Mouse (Mus musculus): Measurements from ENCODE around the gene Vash2.

The Vash2 gene

DNA sequence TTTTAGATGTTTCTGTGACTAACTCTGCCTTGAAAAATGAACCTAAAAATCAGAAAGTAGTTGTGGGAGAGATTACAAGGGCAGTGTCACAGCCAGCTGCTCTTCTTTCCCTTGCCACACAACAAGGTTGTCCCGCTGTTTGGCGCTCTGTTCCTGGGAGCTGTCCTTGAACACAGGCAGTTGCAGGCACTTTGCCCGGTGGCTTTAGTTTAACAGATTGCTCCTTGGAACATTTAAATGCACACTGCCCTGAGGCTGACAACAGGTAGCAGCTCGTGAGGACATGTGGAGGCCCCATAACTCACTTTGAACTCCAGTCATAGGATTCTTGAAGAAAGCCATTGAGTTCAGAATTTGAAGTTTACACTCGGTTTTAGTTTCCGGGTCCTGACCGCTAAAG lies 30.7 kb downstream of the Vash2 start:
- H3K4me3 ChIP-seq (replicated peaks; ENCODE audit: low read length): peak overlapping the region; percentile 61

GRCm38 (mm10) chr1:190947986-190948385 lies 31.1 kb downstream of the Vash2 start:
- H3K9me3 ChIP-seq (ENCODE audit: low read length): no peaks in the 10 kb centered on the region
- no peaks in the 10 kb centered on the region for H3K27me3 ChIP-seq (ENCODE audit: insufficient read depth, low read length)
- peaks cover 38% of the 10 kb centered on the region for H3K36me3 ChIP-seq (ENCODE audit: insufficient read depth, low read length)
- peaks cover 21% of the 10 kb centered on the region for H3K4me1 ChIP-seq (replicated peaks; ENCODE audit: low read depth, low read length)
- no peak overlapping the region for H3K4me3 ChIP-seq (replicated peaks; ENCODE audit: low read length)
- no peak for TF ChIP-seq NANOG (IDR thresholded peaks at IDR 0.05; ENCODE audit: borderline replicate concordance, low read length)
- no peak for TF ChIP-seq POU5F1 (IDR thresholded peaks at IDR 0.05; ENCODE audit: borderline replicate concordance, low read length)
- TF ChIP-seq CTCF (conservative IDR thresholded peaks at IDR 0.05; ENCODE audit: low read length): no peak

More for the DNA sequence above, 30.7 kb downstream of the Vash2 start:
- no peaks in the 10 kb centered on the region for H3K9me3 ChIP-seq (ENCODE audit: low read length)
- no peaks in the 10 kb centered on the region for H3K27me3 ChIP-seq (ENCODE audit: insufficient read depth, low read length)
- H3K4me1 ChIP-seq (replicated peaks; ENCODE audit: low read depth, low read length): peaks cover 21% of the 10 kb centered on the region
- no peak for TF ChIP-seq POU5F1 (IDR thresholded peaks at IDR 0.05; ENCODE audit: borderline replicate concordance, low read length)
- no peak for TF ChIP-seq CTCF (conservative IDR thresholded peaks at IDR 0.05; ENCODE audit: low read length)
- no peak for TF ChIP-seq NANOG (IDR thresholded peaks at IDR 0.05; ENCODE audit: borderline replicate concordance, low read length)
- H3K36me3 ChIP-seq (ENCODE audit: insufficient read depth, low read length): peaks cover 33% of the 10 kb centered on the region

GRCm38 (mm10) chr1:190944109-190944760 lies 34.9 kb downstream of the Vash2 start:
- H3K36me3 ChIP-seq (ENCODE audit: insufficient read depth, low read length): peaks cover 75% of the 10 kb centered on the region
- H3K4me1 ChIP-seq (replicated peaks; ENCODE audit: low read depth, low read length): peaks cover 17% of the 10 kb centered on the region
- no peak overlapping the region for H3K4me3 ChIP-seq (replicated peaks; ENCODE audit: low read length)
- TF ChIP-seq CTCF (conservative IDR thresholded peaks at IDR 0.05; ENCODE audit: low read length) (peak; percentile 63), NANOG (IDR thresholded peaks at IDR 0.05; ENCODE audit: borderline replicate concordance, low read length) (no peak), POU5F1 (IDR thresholded peaks at IDR 0.05; ENCODE audit: borderline replicate concordance, low read length) (no peak)
- no peaks in the 10 kb centered on the region for H3K9me3 ChIP-seq (ENCODE audit: low read length)
- no peaks in the 10 kb centered on the region for H3K27me3 ChIP-seq (ENCODE audit: insufficient read depth, low read length)

GRCm38 (mm10) chr1:190939803-190940202 lies 39.3 kb downstream of the Vash2 start:
- no peaks in the 10 kb centered on the region for H3K27me3 ChIP-seq (ENCODE audit: insufficient read depth, low read length)
- no peak overlapping the region for H3K4me3 ChIP-seq (replicated peaks; ENCODE audit: low read length)
- peaks cover 89% of the 10 kb centered on the region for H3K36me3 ChIP-seq (ENCODE audit: insufficient read depth, low read length)
- TF ChIP-seq POU5F1 (IDR thresholded peaks at IDR 0.05; ENCODE audit: borderline replicate concordance, low read length) (no peak), NANOG (IDR thresholded peaks at IDR 0.05; ENCODE audit: borderline replicate concordance, low read length) (no peak), CTCF (conservative IDR thresholded peaks at IDR 0.05; ENCODE audit: low read length) (no peak)
- peaks cover 5% of the 10 kb centered on the region for H3K4me1 ChIP-seq (replicated peaks; ENCODE audit: low read depth, low read length)
- H3K9me3 ChIP-seq (ENCODE audit: low read length): no peaks in the 10 kb centered on the region

- H3K36me3 ChIP-seq (ENCODE audit: insufficient read depth, low read length): peaks cover 22% of the 10 kb centered on the region
- H3K4me1 ChIP-seq (replicated peaks; ENCODE audit: low read depth, low read length): peaks cover 13% of the 10 kb centered on the region
- no peaks in the 10 kb centered on the region for H3K9me3 ChIP-seq (ENCODE audit: low read length)
- no peak overlapping the region for H3K4me3 ChIP-seq (replicated peaks; ENCODE audit: low read length)
- no peak for TF ChIP-seq NANOG (IDR thresholded peaks at IDR 0.05; ENCODE audit: borderline replicate concordance, low read length)
- no peaks in the 10 kb centered on the region for H3K27me3 ChIP-seq (ENCODE audit: insufficient read depth, low read length)
Observed at GRCm38 (mm10) chr1:190930181-190930580, 48.9 kb downstream of the Vash2 start.

DNA sequence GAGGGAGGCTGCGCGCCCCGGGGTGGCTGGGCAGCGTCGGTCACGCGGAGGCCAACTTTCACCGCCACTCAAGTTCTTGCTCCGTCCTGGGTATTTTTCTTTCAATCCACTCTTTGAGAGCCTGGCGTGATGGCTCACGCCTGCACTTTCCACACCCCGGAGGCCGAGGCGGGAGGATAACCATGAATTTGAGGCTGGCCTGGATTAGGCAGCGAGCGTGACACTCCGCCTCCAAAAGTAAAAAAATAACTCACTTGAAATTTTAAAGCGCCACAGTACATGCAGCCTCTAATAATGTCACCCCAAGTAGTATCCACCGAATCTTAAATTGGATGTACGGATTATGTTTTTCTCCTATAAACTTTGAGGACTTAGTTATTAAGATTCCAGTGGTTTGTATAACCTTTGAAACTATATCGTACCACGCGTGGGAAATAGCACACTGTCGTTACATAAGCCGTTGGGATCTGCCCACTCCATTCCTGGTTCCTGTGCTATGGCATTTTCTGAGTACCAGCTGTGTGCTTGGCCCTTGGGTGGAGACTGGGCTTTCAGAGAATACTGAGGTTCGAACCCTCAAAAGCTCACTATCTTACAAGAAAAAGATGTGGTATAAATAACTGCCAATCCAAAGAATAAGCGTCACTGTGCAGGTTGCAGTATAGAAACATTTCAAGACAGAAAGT lies 49.9 kb downstream of the Vash2 start:
- peaks cover 11% of the 10 kb centered on the region for H3K36me3 ChIP-seq (ENCODE audit: insufficient read depth, low read length)
- TF ChIP-seq NANOG (IDR thresholded peaks at IDR 0.05; ENCODE audit: borderline replicate concordance, low read length) (no peak), POU5F1 (IDR thresholded peaks at IDR 0.05; ENCODE audit: borderline replicate concordance, low read length) (no peak), CTCF (conservative IDR thresholded peaks at IDR 0.05; ENCODE audit: low read length) (no peak)
- H3K27me3 ChIP-seq (ENCODE audit: insufficient read depth, low read length): no peaks in the 10 kb centered on the region
- peak overlapping the region; percentile 87 for H3K4me3 ChIP-seq (replicated peaks; ENCODE audit: low read length)
- H3K9me3 ChIP-seq (ENCODE audit: low read length): no peaks in the 10 kb centered on the region
- peaks cover 13% of the 10 kb centered on the region for H3K4me1 ChIP-seq (replicated peaks; ENCODE audit: low read depth, low read length)

DNA sequence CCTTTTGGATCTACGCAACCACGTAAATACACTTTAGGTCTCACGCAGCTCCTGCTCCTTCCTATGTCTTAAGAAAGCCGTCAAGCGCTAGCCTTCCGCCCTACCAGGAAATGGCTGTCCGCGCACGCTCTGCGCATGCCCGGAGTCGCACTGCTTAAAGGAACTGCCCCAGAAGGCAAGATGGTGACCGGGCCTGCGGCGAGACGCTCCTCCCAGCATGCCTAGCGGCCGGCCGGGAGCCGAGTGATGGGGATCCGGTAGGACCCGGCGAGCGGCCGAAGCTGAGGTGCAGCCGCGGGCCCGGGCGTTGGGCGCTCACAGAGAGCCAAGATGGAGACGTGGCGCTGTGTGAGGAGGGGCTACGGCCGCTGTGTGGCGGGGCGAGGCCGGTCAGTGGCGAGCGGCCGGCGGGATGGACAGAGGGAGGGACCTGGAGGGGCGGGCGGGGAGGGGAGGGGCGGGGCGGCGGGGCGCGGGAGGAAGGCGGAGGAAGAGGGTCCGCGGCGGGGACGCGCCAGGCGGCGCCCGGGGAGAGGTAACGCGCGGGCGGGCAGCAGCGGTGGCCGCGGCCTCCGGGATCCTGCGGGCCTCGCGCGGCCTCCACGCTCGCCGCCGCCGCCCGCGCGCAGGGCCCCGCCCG lies 50.6 kb downstream of the Vash2 start:
- TF ChIP-seq POU5F1 (IDR thresholded peaks at IDR 0.05; ENCODE audit: borderline replicate concordance, low read length): no peak
- TF ChIP-seq NANOG (IDR thresholded peaks at IDR 0.05; ENCODE audit: borderline replicate concordance, low read length): no peak
- no peak for TF ChIP-seq CTCF (conservative IDR thresholded peaks at IDR 0.05; ENCODE audit: low read length)
- Histone ChIP-seq H3K9me3 (ENCODE audit: low read length) (no peaks in the 10 kb centered on the region), H3K27me3 (ENCODE audit: insufficient read depth, low read length) (no peaks in the 10 kb centered on the region), H3K4me3 (replicated peaks; ENCODE audit: low read length) (peak overlapping the region; percentile 87), H3K4me1 (replicated peaks; ENCODE audit: low read depth, low read length) (peaks cover 13% of the 10 kb centered on the region), H3K36me3 (ENCODE audit: insufficient read depth, low read length) (peaks cover 5% of the 10 kb centered on the region; the same call in 1 of the 2 replicates)

- Histone ChIP-seq H3K27me3 (ENCODE audit: insufficient read depth, low read length) (no peaks in the 10 kb centered on the region), H3K4me1 (replicated peaks; ENCODE audit: low read depth, low read length) (peaks cover 13% of the 10 kb centered on the region), H3K9me3 (ENCODE audit: low read length) (no peaks in the 10 kb centered on the region), H3K4me3 (replicated peaks; ENCODE audit: low read length) (peak overlapping the region; percentile 87), H3K36me3 (ENCODE audit: insufficient read depth, low read length) (peaks cover 2% of the 10 kb centered on the region; the same call in 1 of the 2 replicates)
- TF ChIP-seq NANOG (IDR thresholded peaks at IDR 0.05; ENCODE audit: borderline replicate concordance, low read length): no peak
- TF ChIP-seq POU5F1 (IDR thresholded peaks at IDR 0.05; ENCODE audit: borderline replicate concordance, low read length): no peak
- no peak for TF ChIP-seq CTCF (conservative IDR thresholded peaks at IDR 0.05; ENCODE audit: low read length)
Observed at GRCm38 (mm10) chr1:190927751-190928369, 51.2 kb downstream of the Vash2 start.

All from E14TG2a.4 (cell line).